Mouse (Mus musculus) MN1 (cell line): ENCODE data around the gene Rnf141.

ENCODE experiments used
- DNase-seq: peaks from one replicate; pipeline ENCODE4 v3.0.0-alpha.2; 2016; ENCODE audit warnings: low spot score

The Rnf141 gene

DNA sequence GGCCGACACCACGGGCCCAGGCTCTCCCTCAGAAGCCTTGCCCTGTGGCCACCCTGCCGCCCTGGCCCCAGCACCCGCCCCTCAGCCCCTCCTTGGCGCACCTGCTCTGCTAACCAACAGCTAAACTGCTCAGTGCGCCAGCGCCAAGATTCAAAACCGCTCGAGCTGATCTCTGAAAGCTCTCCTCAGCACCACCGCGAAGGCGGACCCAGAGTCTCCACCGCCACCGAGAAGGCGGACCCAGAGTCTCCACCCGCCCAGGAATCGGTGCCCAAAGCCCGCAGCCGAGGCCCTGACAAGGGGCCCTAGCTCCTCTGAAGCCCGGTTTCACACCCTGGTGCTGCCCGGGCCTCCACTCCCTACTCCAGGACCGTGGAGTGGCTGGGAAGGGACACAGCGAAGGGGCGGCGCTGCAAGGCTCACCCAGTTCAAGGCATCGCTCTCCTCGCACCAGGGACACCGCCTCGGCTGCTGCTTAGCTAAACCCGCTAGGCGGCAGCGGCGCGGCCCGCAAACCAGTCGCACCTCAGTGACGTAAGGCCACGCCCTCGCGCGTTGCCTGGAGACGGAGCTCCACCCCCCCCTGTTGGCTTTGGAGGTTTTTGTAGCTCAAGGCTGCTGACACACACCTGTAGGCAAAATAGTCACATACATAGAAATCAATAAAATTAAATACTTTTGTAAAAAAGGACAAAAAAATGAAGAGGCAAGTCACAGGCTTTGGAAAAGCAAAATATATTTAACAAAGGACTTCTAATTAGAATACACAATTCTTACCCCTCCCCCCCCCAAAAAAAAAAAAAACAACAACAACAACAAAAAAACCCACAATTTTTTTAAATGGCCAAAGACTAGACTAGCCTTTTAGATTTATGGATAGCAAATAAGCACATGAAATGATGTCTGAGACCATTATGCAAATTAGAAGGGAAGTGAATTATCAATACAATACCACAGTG is at the start of gene Rnf141:
Rnf141 (minus strand) TSS at position 542 of the 959 bp plus-strand sequence.
- DNase-seq = peak; percentile 95

DNA sequence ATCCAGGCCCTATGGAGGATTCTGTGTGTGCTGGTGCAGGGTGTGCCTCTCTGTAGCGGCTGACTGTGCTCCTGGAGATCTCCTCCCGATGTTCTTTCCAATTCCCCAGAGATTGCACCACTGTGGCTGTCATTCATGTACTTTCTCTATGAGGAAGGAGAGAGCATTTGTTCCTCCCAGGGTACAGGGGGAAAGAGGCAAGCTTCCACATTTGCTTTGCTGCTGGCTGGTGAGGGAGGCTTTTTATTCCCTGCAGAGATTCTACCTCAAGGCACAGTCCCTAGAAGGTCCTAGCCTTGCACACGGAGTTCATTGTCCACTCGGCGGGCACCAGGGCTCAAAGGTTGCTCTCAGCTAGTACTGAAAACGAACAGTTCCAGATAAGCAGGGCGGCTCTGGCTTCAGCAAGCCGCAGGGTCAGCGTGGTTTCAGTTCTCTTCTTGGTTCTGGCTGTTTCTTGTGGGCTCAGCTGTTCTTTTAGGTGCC is 47.3 kb upstream of the Rnf141 start:
- DNase-seq = no peak

DNA sequence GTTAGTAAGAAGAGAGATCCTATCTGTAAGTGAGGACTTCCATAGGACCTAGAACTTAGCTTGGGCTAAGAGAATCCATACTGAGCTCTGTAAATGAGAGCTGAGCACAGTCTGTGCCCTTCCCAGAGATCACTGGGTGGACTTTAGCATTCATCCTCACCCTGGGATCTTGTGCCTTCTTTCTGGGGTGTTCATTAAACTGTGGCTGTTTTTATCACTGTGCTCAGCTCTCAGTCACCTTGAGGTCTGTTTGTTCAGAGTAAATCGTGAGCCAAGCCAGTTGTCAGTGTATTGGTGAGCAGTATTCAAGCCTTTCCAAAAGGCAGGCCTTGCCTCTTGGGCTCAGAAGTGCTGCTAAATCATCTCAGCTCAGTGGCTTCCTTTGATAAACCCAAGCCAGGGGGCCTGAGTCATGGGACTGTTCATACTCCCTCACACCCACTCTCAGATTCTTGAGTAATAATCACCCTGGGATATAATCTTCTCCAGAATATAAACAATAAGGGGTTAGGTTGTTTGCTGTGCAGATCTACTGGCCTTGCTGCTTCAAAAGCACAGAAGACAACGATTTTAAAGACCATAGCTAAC is 37.6 kb upstream of the Rnf141 start:
- no peak for DNase-seq

DNA sequence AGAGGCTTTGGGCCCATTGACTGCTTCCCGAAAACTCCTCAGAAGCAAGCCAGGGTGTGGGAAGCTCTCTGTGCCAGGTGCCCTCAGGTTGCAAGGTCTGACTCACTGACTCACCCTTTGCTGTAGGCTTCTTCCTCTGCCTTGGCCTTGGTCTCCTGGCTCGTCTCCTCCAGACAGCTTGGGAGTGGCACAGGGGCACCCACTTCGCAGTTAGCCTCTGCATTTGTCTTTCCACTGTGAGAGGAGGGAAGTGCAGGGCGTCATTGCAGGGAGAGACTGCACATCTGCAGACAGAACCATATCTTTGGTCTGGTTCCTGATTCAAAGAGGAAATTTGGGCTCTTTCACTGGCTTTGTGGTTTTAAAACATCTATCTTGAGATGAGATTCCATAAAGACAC is 33.8 kb upstream of the Rnf141 start:
- no peak for DNase-seq

DNA sequence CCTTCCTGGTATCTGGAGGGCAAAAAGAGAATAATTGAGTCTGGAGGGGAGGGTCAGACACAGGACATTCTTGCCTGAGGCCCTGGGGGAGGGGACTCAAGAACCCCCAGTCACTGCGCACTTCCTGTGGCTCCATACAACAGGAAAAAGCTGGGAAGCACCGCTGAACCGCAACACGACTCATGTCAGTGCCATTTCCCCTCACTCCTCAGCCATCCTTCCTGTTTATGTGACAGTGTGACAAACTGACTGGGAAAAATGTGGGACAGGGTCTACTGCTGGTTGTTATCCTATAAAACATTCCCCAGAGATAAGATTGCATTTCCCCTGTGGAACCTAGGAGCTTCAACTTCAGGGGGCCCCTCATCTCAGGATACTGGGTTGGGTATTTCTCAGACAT is 32.7 kb upstream of the Rnf141 start:
- DNase-seq = no peak

DNA sequence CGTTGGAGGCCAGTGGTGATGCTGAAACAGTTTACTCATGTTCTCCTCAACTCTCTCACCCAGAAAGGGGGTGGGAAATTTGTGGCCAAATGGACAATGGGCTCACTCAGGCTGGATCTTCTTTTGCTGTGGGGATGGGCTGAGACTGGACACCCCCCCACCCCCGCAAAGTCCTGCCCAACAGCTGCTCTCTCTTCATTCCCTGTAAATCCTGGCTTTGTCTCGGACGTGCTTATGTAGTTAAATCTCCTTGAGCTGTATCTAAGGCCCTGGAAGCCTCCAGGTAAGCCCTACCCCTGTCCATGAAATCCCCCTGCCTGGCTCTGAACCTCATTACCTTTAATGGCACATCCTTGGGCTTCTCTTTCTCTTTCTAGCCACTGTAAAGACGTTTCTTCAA is 24.6 kb upstream of the Rnf141 start:
- DNase-seq = no peak

DNA sequence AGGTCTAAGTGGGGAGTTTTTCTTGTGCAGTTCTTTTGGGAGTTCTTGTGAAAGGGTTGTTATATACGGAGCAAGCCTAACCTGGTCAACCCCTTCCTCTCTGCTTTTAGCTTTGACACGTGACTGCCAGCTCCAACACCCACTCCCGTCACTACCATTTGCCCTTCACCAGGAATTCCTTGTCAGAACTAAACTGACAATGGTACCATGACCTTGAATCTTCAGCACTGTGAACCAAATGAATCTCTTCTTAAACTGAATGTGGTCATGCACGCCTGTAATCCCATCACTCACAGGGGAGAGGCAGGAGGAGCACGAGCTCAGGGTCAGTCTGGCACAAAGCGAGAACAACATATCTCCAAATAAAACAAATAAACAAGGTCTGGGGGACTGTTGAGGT is 22.9 kb upstream of the Rnf141 start:
- DNase-seq = no peak

DNA sequence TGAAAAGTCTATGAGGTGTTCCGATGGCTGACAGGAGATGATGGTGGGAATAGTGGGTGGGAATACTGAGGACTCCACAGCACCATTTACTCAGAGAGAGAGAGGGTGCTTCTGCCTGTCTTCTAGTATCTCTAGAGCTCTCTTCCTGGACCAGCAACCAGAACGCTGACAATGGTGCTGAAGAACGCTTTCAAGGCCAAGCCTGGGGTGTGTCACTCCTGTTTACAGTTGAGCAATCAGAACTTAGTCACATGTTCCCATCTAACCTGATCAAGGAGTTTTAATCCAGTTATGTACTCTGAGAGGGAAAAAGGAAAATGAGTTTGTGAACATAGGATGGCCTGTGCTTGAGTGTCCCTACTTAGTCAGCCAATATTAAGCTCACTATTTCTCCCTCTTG is 21.8 kb upstream of the Rnf141 start:
- DNase-seq = no peak

DNA sequence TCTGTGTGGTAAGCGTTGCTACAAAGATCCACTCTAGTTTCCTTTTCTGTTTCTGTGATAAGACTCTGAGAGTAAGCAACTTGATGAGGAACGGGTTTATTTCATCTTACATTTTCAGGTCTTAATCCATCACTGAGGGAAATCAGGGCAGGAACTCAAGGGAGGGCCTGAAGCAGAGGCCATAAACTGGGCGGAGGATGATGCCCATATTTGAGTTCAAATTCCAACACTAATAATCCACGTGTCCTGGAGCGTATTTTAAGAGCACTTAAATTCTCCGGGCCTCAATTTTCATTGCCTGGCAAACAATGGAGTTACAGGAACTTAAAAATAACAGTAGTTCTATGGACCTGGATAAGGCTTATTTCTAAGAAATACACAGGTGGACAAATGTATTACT is 21.3 kb upstream of the Rnf141 start:
- DNase-seq = no peak

DNA sequence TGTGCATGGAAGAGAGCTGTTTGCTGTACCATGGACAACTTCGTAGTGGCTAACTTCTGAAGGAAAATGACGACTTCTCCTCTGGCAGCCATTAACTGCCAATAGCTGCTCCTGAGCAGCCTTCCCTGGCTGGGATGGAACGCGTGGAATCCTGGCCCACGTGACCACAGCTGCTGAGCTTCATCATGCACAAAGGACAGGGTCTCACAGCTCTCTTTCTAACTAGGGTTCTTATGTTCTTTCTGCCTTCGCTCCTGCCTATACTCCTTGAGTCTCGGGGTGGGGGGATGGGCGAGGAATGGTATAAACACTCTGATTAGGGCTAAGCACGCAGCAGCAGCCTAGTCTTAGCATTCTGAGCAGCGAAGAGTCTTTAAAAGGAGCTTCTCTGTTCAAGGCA is 20.8 kb upstream of the Rnf141 start:
- DNase-seq = no peak

DNA sequence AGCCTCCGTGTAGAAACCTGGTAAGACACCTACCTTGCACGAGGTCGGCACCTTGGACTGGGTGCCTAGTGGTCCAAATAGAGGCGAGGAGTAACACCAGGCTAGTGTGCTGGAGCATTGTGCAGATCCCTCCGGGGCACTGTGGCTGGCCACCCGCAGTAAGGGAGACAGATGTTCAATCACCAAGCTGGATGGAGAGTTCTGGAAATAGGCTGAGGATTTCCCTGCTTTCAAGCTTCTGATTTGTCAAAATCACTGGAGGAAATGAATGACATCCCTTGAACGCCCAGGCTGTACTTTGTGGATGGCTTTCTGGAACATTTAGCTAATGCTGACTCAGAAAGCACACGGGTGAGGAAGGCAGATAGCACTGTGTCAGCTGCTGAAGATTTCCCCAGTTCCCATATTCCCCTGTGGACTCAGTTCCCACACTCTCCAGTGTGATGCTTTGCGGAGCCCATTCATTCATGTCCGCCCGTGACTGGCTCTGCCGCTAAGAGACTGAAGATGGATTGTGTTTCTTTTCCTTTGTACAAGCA is 18.6 kb upstream of the Rnf141 start, which contains the start of gene Lyve1:
Lyve1 (minus strand) TSS at position 489 of the 539 bp plus-strand sequence.
- DNase-seq = no peak

DNA sequence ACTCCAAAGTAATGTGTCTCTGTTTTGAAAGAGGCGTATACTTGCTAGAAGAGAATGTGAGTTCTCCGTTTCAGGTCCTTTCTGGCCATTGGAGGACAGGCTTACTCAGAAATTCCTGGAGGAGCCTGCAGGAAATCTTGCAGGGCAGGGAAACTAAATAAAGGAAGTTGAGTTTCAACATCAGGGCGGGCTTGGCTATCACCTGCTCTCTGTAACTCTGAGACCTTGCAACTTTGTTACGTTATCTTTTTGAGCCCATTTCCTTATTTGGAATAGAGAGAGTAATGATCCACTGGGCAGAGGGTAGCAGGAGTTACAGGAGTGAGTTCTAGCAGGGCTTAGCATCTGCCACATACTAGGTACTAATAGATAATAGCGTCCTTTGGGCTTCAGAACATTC is 15.9 kb upstream of the Rnf141 start:
- DNase-seq = no peak

DNA sequence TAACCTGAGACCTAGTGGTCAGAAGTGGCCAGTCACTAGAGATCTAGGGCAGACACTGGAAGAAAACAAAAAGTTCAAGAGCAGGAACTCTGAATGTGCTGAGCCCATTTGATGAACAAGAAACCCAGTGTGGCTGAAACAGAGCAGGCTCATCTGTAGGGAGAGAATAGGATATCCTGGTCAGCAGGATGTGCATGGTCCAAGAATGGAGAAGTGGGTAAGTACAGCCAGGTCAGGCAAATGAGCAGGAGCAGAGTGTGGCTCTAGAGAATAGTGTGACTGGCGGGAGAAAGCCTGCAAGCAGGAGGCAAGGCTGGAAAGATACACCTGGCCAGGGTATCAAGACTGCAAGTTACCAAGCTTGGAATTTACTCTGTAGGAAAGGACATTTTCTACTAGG is 11.3 kb upstream of the Rnf141 start:
- DNase-seq = no peak

DNA sequence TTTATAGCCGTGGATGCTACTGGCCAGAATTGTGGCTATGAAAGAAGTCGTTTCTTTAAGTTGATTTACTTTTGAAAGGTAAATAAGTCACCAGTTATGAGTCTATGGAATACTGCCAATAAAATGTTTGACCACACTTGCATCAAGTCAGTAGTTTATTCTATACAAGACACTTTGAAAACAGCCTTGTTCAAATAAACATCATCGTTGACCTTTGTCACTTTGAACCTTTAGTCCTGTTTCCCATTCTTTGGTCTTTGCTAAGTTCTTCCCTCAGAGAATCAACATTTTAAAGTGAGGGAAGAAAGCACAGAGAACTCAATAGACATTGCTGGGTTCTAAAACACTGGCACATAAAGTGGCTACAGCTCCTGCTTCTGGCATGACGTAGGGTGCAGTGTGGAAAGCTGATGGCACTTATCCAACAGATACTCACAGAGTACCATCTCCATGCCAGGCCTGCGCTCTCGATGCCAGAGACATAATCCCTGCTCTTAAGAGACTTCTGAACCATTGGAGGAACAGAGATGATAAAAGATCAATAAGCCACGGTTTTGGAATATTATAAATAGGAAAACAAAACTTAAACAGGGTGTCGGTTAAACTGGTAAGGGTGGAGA is 10.8 kb upstream of the Rnf141 start:
- peak; percentile 31 for DNase-seq

DNA sequence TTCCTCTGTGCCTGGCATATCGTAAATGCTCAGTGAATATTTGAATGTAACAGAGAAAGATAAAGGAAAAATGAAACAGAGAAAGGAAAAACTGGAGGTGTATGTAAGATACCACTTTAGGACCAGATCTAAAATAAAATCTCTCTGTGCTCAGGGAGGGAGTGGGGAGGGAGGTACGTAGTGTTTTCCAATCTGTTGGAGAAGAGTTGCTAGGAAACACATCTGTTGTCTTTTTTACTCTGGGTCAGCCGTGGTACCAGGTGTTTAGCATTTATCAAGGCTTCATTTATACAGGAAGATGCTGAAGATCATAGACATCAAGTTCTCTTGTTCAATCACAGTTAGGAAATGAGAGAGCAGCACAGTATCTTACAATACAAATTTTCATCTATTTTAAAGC is 10.3 kb upstream of the Rnf141 start:
- no peak for DNase-seq

DNA sequence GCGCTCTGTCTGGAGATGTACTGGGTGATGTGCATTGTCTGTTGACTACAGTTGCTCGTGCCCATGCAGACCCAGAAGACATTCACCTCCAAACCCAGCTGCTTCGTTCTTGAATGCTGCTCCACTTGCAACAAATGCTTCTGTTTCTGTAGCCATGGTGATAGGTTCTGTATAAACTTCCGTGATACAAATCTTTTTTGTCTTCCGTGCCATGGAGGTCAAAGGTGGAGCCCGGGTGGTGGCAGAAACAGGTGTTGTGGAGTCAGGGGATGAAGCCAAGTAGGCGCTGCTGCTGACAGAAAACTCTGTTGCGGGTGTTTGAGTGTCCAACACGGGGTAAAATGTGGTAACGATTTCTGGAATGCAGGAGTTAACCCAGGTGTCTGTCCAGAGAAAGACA is 9.4 kb upstream of the Rnf141 start:
- DNase-seq = no peak

DNA sequence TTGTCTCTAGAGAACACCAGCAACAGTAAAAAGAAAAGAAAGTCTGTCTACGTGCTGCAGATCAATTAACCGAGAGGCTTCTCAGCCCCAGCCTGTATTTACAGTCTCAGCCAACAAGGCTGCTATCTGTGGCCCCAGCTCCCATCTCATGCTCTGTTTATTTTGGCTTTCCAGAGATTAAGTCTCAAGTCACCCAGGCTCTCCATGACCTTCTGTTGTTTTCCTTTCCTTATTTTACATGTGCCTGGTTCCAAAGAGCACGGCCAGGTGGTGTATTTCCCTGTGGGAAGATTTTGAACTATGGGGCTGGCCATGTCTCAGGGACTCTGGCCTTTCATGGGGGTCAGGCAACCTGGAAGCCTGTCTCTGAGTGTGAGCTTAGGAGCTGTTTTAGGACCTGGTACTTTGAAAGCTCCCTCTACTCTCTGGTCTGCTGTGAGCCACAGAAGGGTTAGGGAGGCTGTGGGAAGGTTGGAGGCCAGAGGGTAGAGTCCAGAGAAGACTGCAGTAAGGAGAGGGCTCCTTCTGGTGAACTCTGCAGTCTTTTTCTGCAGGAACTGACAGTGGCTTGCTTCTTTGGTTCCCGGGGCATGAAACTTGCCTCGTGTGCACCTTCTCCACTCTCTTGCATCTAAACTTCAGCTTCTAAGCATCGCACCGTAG is 7.4 kb upstream of the Rnf141 start:
- no peak for DNase-seq

DNA sequence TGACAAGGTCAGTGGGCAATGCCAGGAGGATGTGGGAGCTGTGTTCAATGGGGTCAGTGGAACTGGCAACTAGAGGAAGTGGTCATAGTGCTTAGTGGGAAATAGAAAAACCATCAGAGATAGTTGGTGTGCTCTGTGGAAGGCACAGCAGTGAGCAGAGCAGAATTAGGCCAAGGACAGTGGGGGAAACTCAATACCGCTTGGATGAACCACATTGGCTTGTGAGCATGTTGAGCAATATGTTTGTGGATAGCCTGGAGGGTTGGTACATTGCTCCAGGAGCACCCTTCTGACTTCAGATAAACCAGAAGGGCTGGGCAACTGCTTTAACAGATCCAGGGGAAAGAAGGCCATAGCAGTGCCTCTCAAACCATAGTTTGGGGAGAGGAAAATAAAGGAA is 4.1 kb upstream of the Rnf141 start:
- no peak for DNase-seq

DNA sequence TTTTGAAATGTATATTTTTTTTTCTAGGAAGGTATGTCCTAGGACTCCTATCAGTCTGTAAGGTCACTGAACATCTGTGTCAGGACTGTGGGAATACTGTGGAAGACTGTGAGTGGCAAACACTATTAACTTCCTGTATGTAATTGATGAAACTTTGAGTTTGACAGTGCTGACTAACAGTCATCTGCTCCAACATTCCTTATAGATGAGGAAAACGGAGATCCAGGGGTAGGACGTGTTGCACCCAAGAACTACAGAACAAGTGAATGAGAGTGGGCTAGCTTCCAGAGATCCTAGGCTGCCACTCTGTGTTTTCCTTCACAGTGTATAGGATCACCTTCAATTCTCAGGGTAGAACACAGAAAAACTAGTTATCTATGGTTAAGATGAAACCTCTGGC is 3.1 kb upstream of the Rnf141 start:
- no peak for DNase-seq

DNA sequence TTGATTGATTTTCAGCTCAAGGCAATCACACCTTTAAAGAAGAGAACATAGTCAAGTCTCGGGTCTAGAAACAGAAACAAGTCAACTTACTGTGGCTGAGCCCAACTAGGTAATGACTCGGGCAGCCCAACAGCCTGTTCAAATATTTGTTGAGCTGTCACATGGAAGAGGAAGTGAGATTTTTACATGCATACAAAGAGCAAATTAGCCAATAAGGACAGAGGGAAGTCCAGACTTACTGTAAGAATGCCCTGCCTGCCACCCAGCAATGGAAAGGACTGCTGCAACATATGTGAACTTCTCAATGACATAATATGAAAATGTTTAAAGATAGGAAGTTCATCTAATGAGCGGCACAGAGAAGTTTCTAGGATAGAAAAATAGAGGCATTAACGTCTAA is 3.9 kb downstream of the Rnf141 start:
- no peak for DNase-seq

DNA sequence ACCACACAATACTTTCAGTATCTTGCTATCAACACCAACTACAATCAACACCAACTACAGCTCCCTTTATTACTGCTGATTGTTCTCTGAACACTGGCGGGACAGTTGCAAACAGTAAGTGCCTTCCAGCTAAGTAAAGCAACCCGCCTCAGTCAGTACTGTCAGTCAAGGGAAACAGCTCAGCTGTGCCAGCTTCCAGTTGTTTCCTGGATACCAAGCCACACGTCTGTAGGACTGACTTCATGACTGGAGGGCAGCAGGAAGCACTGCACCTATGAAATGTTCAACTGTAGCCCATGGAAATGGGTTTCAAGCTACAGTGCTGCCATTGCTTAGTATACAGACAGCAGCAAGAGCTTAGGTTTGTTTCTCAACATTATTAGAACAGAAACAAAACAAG is 9.7 kb downstream of the Rnf141 start:
- no peak for DNase-seq

DNA sequence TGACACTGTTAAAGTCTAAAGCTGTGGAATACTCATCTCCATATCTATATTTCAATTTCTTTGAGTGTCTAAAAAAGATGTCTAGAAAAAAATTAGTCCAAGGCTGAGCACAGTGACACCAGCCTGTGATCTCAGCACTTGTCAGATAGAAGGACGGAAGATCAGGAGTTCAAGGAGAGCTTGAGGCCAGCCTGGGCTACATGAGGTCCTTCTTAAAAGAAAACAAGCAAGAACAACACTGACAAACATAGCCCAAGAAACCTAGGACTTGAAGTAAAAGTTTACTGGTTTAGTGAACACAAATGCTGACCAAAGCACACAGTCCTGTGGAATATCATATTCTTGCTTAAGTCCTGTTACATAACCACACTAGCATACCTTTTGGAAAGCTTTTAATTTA is 10.2 kb downstream of the Rnf141 start:
- no peak for DNase-seq
